10 mouse cellular contexts compared by ENCODE assay signal in genomic region chr7:70347618-70347958, GRCm38 (mm10). TPM values are rescaled to one million over a fixed set of nuclear protein-coding genes. Genes with fewer than 3 reads are reported as not detected.
DNase-seq lines count a peak whose midpoint lies in the region; ATAC-seq lines count a peak whose summit lies in the region.
"Had no signal": no experiment of that assay in that cellular context is flagged by ENCODE, and none has a peak within 500 bp of the region (broad histone marks: within the 10 kb centered on the region; RNA-seq: fewer than 3 reads in every experiment).

No protein-coding gene starts in this region.

- peak overlapping the region; percentile 71; the same call in 1 of the 2 replicates for H3K4me3 ChIP-seq in kidney, embryonic 14.5 days (ENCODE audit: low read length)
- H3K4me3 ChIP-seq in forebrain, embryonic 13.5 days, result peak overlapping the region; percentile 56
- peak overlapping the region; percentile 58 for H3K4me3 ChIP-seq in kidney, embryonic 15.5 days (replicated peaks)

- H3K36me3 ChIP-seq in kidney, embryonic 14.5 days (ENCODE audit: control insufficient read depth, insufficient read depth, low read length), result peaks cover 40% of the 10 kb centered on the region; the same call in 1 of the 2 replicates
- H3K36me3 ChIP-seq in forebrain, embryonic 13.5 days (ENCODE audit: poor library complexity, severe bottlenecking), result no peaks in the 10 kb centered on the region
- H3K36me3 ChIP-seq in kidney, embryonic 15.5 days, result peaks cover 12% of the 10 kb centered on the region; the same call in 1 of the 2 replicates

- DNase-seq in kidney, adult 9 months, result no peak
- DNase-seq in neural tube, embryonic 10.5 days (ENCODE audit: extremely low spot score, low spot score), result peak; percentile 58
- DNase-seq in T-cell, adult 2 months (ENCODE audit: low spot score), result no peak
- DNase-seq in B cell, adult 2 months, result no peak
- DNase-seq: gastrocnemius, postnatal 14 days had no signal

- WGBS in kidney, embryonic 14.5 days, result 14% methylated on average over 14 of the region's 14 CpGs
- 13% methylated on average over 14 of the region's 14 CpGs for WGBS in forebrain, embryonic 13.5 days
- 5% methylated on average over 14 of the region's 14 CpGs for WGBS in kidney, embryonic 15.5 days

- H3K4me1 ChIP-seq in kidney, embryonic 14.5 days (ENCODE audit: control insufficient read depth, insufficient read depth, low read length), result peaks cover 48% of the 10 kb centered on the region
- peaks cover 56% of the 10 kb centered on the region for H3K4me1 ChIP-seq in forebrain, embryonic 13.5 days
- H3K4me1 ChIP-seq in kidney, embryonic 15.5 days, result peaks cover 81% of the 10 kb centered on the region

- peak overlapping the region; percentile 95 for H3K9ac ChIP-seq in kidney, embryonic 14.5 days (ENCODE audit: low read depth, low read length)
- H3K9ac ChIP-seq in forebrain, embryonic 13.5 days, result peak overlapping the region; percentile 85
- H3K9ac ChIP-seq in kidney, embryonic 15.5 days, result peak overlapping the region; percentile 75
- H3K9ac ChIP-seq: liver, embryonic 14.5 days had no signal

- peak overlapping the region; percentile 98 for H3K27ac ChIP-seq in kidney, embryonic 14.5 days (ENCODE audit: low read depth, low read length)
- peak overlapping the region; percentile 97 for H3K27ac ChIP-seq in forebrain, embryonic 13.5 days
- peak overlapping the region; percentile 94 for H3K27ac ChIP-seq in kidney, embryonic 15.5 days
- H3K27ac ChIP-seq: liver, embryonic 14.5 days had no signal

- no peak for ATAC-seq in kidney, embryonic 14.5 days (ENCODE audit: low FRiP score, low TSS enrichment)
- ATAC-seq in forebrain, embryonic 13.5 days, result no peak
- no peak for ATAC-seq in kidney, embryonic 15.5 days (replicated peaks; ENCODE audit: low FRiP score)
- no peak for ATAC-seq in CD4-positive, CD25-positive, alpha-beta regulatory T cell, adult 4 months

- peak overlapping the region; percentile 78 for H3K4me2 ChIP-seq in kidney, embryonic 14.5 days (replicated peaks; ENCODE audit: low read depth, low read length)
- H3K4me2 ChIP-seq in forebrain, embryonic 13.5 days, result peak overlapping the region; percentile 80
- peak overlapping the region; percentile 73 for H3K4me2 ChIP-seq in kidney, embryonic 15.5 days

- H3K9me3 ChIP-seq in kidney, embryonic 14.5 days (ENCODE audit: control insufficient read depth, low read length), result no peaks in the 10 kb centered on the region
- H3K9me3 ChIP-seq in forebrain, embryonic 13.5 days (replicated peaks), result no peaks in the 10 kb centered on the region
- no peaks in the 10 kb centered on the region for H3K9me3 ChIP-seq in kidney, embryonic 15.5 days (replicated peaks)

- H3K27me3 ChIP-seq in kidney, embryonic 14.5 days (ENCODE audit: control insufficient read depth, insufficient read depth, low read length), result no peaks in the 10 kb centered on the region
- H3K27me3 ChIP-seq in forebrain, embryonic 13.5 days, result peaks cover 91% of the 10 kb centered on the region
- H3K27me3 ChIP-seq in kidney, embryonic 15.5 days, result peaks cover 4% of the 10 kb centered on the region; the same call in 1 of the 2 replicates

RNA-seq across cellular contexts. Expression of gene Nr2f2, which starts 18.9 kb away (rescaled TPM):
- polyA plus RNA-seq in kidney, embryonic 14.5 days (2014; fragmentation: Nextera tagmentation; extraction: Ambion mirVana), result 310 and 320 TPM in 2 replicates
- 97.9 and 132 TPM in 2 replicates for polyA plus RNA-seq in forebrain, embryonic 13.5 days (2015; fragmentation: Nextera tagmentation; extraction: Ambion mirVana)
- 230 and 240 TPM in 2 replicates for polyA plus RNA-seq in kidney, embryonic 15.5 days (2015; fragmentation: Nextera tagmentation; extraction: Ambion mirVana)
- polyA plus RNA-seq in CD4-positive, CD25-positive, alpha-beta regulatory T cell, adult 4 months (2017; shearing (Covaris generic)), result not detected

Comparison
In these comparisons a context has a peak if more than half of its experiments do, and no peak if none do; other contexts are left out.
1. RNA of gene Nr2f2, which starts 18.9 kb away (polyA plus RNA-seq): 310 to 320 TPM in kidney, embryonic 14.5 days, 230 to 240 TPM in kidney, embryonic 15.5 days and 97.9 to 132 TPM in forebrain, embryonic 13.5 days; not detected in CD4-positive, CD25-positive, alpha-beta regulatory T cell, adult 4 months; every median in the first group is over 10 times any median in the second.
2. Peak in every context shown above with its lines, with median percentiles within 50 percentile points of each other: H3K27ac ChIP-seq, H3K4me2 ChIP-seq, H3K4me3 ChIP-seq and H3K9ac ChIP-seq.